Mouse (Mus musculus) gastrocnemius, postnatal 25 days (tissue): ENCODE results near the gene Sez6. TPM values are rescaled to one million over a fixed set of nuclear protein-coding genes. Genes with fewer than 3 reads are reported as not detected.
A peak's percentile ranks its signal among the peaks of the same experiment; 100 is the strongest.

ENCODE experiments used
- DNase-seq: peaks from one replicate; pipeline ENCODE4 v3.0.0; 2022
- long read RNA-seq, 2 experiments: library from polyadenylated mRNA; stranded (forward); transcript quantifications; one replicate each; pipeline ENCODE4 v2.0.0; 2021
- total RNA-seq, 2 experiments: library from RNA; stranded (reverse); gene quantifications; 1 replicate in 1 of 2; 2 replicates in 1 of 2; pipeline ENCODE4 v1.2.3; 2021

The Sez6 gene
- under 1 TPM in 1 of 2 experiments, not detected in 1; 0.16 TPM for total RNA-seq
- long read RNA-seq, experiment 1: 0 reads
- long read RNA-seq, experiment 2: 0 reads

DNA sequence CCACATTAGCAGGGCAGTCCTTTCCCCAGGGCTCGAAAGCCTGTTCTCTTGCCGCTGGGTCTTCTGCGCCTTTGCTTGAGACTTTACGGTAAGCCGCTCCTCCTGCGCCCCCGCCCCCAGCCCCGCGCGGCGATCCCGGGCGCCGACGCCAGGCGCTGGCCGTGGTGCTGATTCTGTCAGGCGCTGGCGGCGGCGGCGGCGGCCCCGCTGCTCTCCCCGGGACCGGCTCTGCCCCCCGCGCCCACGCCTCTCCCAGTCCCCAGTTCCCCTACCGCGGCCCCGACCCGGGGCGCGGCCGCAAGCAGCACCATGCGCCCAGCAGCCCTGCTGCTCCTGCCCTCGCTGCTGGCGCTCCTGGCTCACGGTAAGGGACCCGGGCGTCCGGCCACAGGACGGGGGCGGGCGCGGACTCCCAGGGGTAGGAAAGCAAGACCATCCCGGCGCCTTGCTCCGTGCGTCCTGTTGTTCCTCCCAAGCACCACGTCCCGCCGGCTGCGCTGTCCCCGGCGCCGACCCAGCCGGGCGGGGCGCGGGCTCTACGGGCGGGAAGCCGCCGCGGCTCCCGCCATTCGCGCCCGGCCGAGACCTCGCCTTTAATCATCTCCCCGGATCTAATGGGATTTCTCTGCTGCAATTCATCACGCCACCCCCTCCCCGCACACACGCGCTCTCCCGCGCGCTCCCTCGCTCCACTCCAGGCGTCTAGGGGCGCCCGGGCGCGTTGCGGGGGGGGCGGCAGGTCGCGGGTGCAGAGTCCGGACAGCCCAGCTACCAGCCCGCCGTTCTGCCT, at the start of gene Sez6:
TSS of gene Sez6 (plus strand) at position 50 of the 790 bp plus-strand sequence.
- peak; percentile 75 for DNase-seq

GRCm38 (mm10) chr11:77884524-77885245, 45.9 kb upstream of the Sez6 start:
- no peak for DNase-seq

GRCm38 (mm10) chr11:77885246-77885575, 45.4 kb upstream of the Sez6 start:
- no peak for DNase-seq

DNA sequence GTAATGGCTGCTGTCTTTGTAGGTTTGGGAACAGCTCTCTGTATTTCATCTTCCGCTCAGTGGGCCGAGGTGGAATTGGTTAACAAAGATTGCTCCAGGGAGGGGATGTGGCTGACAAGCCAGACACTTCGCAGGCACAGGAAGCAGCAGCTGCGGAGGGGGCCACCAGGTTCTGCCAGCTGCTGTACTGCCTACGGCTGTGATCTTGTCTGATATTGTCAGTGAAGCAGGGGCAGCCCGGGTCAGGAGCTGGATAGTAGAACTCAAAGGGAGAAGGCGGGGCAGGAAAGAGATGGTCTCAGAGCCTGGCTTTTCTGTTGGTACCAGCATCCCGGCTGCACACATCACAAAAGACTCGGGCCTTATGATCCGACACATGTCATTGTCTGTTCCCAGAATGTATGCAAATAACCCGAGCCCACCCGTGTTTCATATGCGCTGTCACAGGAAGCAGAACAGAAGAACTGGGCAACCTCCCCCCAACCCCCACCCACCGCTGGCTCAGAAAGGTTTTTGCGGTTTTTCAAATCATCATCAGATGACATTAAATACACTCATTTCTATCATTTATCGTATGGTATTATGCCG, 43.1 kb upstream of the Sez6 start:
- DNase-seq: peak; percentile 50

DNA sequence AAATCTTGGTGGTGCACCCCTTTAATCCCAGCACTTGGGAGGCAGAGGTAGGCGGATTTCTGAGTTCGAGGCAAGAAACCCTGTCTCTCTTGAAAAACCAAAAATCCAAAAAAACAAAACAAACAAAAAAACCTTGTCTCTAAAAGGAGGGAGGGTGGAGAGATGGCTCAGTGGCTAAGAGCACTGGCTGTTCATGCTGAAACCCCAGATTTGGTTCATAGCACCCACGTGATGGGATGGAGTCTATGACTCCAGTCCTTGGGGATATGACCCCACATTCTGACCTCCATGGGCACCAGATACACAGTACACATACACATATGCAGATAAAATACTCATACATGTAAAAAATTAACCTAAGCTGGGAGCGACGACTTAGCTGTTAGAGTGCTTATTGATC, 41.8 kb upstream of the Sez6 start:
- DNase-seq: no peak

GRCm38 (mm10) chr11:77889484-77889883, 41.1 kb upstream of the Sez6 start:
- no peak for DNase-seq

DNA sequence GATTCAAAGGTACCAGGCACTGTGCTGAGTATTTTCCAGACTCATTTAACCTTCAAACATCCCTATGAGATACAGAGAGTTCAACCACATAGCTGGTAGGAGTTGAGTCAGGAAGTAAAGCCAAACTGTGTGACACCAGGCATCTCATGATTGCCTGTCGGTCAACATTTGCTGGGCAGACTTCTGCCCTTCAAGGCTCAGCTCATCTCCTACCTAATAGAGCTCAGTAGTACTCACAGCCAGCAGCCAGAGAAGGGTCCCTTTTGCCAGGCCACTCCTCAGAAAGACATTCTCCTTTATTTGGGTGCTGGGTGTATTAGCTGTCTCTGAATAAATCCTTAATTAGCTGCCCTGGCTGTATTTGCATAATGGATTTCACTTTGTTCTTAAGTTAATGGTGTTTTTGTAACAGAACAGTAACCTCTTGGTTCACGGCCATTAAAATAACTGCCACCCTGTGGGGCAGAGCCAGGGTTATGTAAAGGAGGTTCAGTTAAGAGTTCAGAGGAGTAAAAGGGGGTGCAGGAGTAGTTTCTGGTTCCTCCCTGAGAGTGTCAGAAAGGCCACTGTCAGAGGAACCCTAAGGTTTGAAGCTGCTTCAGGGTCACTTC, 39.8 kb upstream of the Sez6 start:
- DNase-seq: no peak

GRCm38 (mm10) chr11:77892883-77893282, 37.7 kb upstream of the Sez6 start:
- no peak for DNase-seq

DNA sequence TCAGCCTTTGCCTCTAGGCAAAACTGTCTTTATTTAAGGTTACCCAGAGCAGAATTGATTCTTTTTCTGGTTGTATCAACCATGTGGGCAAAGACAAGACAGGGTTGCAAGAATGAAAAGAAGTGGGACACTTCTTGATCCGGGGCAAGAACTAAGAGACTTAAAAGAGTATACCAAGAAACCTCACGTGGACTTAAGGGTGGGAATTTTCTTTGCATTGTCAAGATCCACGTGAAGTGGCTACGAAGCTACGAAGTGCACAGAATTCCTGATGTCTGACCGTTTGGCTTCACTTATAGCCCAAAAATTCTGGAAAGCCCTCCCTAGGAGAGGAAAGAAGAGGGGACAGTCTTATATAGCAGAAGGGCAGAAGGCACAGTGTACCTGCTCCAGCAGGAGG, 37.3 kb upstream of the Sez6 start:
- DNase-seq: no peak

DNA sequence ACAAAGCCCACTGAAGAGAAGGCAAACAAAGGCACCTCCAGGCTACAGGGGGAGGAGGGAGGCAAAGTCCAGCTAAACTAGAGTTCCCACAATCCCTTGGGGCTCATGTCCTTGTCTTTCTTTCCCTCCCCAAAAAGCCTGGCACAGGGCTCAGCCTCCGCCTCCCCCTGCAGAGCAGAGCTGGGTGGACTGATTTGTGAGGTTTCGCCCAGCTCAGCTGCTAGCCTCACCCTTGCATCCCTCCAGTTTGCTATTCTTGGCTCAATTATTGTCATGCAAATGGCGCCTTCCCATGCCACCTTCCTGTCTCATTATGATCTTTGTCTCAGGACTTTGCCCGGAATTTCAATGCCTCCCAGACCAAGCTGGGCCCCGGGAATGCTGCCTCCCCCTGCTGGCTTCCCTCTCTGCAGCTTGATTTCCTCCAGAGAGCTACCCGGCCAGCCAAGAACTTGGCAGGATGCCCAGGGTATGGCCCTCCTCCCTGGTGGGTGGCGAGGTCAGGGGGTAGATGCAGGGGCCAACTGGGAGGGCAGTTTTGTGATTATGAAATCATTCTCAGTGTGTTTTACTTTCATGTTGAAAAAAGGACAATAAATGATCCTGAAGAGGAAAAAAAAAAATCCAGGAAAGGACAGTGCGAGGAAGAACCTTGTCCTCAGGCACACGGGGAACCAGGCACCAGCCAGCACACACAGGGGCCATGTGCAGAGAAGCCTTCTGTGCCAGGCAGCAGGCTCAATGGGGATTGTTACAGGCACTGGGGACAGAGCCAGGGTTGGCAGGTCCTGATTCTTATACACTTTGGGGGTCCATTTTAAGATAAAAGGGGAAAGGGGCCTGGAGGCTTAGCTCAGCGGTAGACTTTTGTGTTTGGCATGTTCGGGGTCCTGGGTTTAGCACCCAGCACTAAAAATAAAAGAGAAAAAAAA, 36.5 kb upstream of the Sez6 start, which contains the start of gene Pipox:
TSS of gene Pipox (minus strand) at position 310 of the 932 bp plus-strand sequence.
- peak; percentile 69 for DNase-seq

GRCm38 (mm10) chr11:77894967-77895366, 35.6 kb upstream of the Sez6 start:
- no peak for DNase-seq

- no peak for DNase-seq
Measured at GRCm38 (mm10) chr11:77896011-77896410, 34.6 kb upstream of the Sez6 start.

- DNase-seq: no peak
Measured at GRCm38 (mm10) chr11:77896480-77896819, 34.1 kb upstream of the Sez6 start.

GRCm38 (mm10) chr11:77896820-77897805, 33.5 kb upstream of the Sez6 start:
- DNase-seq: no peak

DNA sequence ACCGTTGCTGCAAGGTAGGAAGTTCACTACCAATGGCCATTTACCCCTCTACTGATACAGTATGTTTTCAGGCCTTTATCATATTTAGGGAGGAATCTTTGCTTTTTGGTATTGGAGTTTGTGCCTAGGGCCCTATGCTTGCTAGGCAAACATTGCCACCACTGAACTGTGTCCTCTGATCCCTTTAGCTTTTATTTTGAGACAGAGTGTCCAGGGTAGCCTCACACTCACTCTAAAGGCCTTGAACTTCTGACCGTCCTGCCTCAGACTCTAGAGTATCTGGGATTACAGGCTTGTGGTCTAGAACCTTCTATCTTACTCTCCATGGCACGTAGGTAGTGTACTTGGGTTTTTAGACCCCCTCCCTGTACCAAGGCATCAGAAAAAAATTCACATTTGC, 30.4 kb upstream of the Sez6 start:
- DNase-seq: no peak

DNA sequence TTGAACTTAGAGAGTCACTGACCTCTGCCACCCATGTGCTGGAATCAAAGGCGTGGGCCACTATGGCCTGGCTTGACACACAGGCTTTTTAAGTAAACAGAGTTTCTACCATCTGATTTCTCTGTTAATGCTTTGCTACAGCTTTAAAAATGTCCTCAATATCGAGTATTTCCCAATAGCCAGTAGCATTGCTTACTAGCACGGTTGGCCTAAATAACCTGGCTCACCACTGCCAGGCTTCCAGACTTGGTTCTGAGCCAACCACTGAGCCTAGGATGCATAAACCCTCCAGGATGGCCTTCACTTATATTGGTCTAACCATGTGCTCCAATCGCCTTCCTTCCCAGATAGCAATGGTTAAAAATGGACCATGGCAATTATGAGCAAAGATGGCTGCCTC, 29.9 kb upstream of the Sez6 start:
- DNase-seq: no peak

GRCm38 (mm10) chr11:77901366-77901765, 29.2 kb upstream of the Sez6 start:
- no peak for DNase-seq

GRCm38 (mm10) chr11:77901775-77902355, 28.7 kb upstream of the Sez6 start:
- DNase-seq: no peak

DNA sequence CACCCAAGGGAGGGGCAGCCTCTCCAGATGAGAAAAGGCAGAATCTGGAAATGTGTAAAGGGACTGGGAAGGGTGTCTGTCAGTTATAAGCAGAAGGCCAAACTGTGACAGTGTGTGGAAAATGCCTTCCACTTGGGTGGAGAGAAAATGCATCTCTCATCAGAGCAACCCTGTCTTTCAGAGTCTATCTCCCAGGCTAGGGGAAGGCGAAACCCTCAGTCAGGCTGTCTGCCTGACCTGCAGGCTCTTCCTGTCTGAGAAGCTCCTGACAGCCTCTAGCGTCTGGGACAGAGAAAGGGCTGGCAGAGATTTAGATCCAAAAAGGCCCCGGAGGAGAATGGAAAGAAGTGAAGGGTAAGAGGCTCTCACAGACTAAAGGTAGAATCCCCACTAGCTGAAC, 26.8 kb upstream of the Sez6 start:
- no peak for DNase-seq

- DNase-seq: no peak
Measured at GRCm38 (mm10) chr11:77904707-77905106, 25.9 kb upstream of the Sez6 start.
